Mouse (Mus musculus) thymus, adult 2 months (tissue): Measurements from ENCODE around the gene Zfp385b.

Source experiments
- CTCF ChIP-seq: fragments of 200-500 bp; IDR thresholded peaks from 2 replicates; pipeline ENCODE4 v1.5.1; 2012; ENCODE audit warnings: mild to moderate bottlenecking, control low read depth, low read length, moderate library complexity, borderline replicate concordance; ENCODE audit not compliant: control insufficient read depth, poor library complexity, insufficient read depth; ENCODE audit errors: extremely low read depth
- POLR2A ChIP-seq: fragments of 200-500 bp; IDR thresholded peaks from 2 replicates; pipeline ENCODE4 v1.6.1; 2012; ENCODE audit warnings: mild to moderate bottlenecking, low read length, control low read depth, moderate library complexity; ENCODE audit not compliant: control insufficient read depth, poor library complexity, insufficient read depth; ENCODE audit errors: extremely low read depth

DNA sequence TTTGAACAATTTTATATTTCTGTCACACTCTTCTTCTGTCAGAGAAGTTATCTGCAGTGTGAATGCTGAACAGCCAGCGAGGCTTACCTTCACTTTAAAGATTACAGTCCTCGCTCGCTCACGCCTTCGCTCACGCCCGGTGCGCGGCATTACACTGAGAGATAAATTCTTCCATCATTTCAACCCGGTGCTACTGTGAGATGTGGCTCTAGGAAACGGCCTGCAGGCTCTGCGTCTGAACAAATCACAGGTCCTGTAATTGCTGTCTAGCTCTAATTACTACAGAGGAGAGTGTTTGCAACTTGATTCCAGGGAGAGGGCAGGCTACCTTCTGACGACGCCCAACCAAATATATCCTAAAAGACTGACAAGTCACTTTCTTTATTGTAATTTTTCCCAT lies 300.1 kb downstream of the Zfp385b start:
- TF ChIP-seq CTCF (no peak), POLR2A (no peak)
